17 mouse cellular contexts compared by ENCODE assay signal in genomic region chr19:44808734-44809133, GRCm38 (mm10). TPM values are rescaled to one million over a fixed set of nuclear protein-coding genes. Genes with fewer than 3 reads are reported as not detected.
DNase-seq lines count a peak whose midpoint lies in the region; ATAC-seq and TF ChIP-seq lines count a peak whose summit lies in the region.
"Had no signal": no experiment of that assay in that cellular context is flagged by ENCODE, and none has a peak within 500 bp of the region (broad histone marks: within the 10 kb centered on the region; RNA-seq: fewer than 3 reads in every experiment).

No protein-coding gene starts in this region.

- H3K9ac ChIP-seq in hindbrain, embryonic 11.5 days (ENCODE audit: low read depth, low read length): no peak overlapping the region
- H3K9ac ChIP-seq in hindbrain, postnatal 0 days (replicated peaks; ENCODE audit: low read length): no peak overlapping the region
- H3K9ac ChIP-seq in forebrain, embryonic 13.5 days: no peak overlapping the region; the same call in 1 of the 2 replicates
- 0 out of 2 replicates have a peak overlapping the region, but pooled peaks have one; percentile 26 for H3K9ac ChIP-seq in neural tube, embryonic 13.5 days
- H3K9ac ChIP-seq in stomach, postnatal 0 days (ENCODE audit: low read length): no peak overlapping the region
- H3K9ac ChIP-seq: intestine, embryonic 15.5 days had no signal

- H3K27ac ChIP-seq in hindbrain, embryonic 11.5 days (ENCODE audit: low read depth, low read length): peak overlapping the region; percentile 37
- no peak overlapping the region for H3K27ac ChIP-seq in hindbrain, postnatal 0 days
- no peak overlapping the region for H3K27ac ChIP-seq in forebrain, embryonic 13.5 days
- H3K27ac ChIP-seq in neural tube, embryonic 13.5 days (replicated peaks): 0 out of 2 replicates have a peak overlapping the region, but pooled peaks have one; percentile 42
- no peak overlapping the region for H3K27ac ChIP-seq in stomach, postnatal 0 days (replicated peaks)
- H3K27ac ChIP-seq: intestine, embryonic 15.5 days had no signal

- H3K4me2 ChIP-seq in hindbrain, embryonic 11.5 days (replicated peaks; ENCODE audit: low read depth, low read length): no peak overlapping the region
- no peak overlapping the region for H3K4me2 ChIP-seq in hindbrain, postnatal 0 days (ENCODE audit: low read depth, low read length)
- H3K4me2 ChIP-seq in forebrain, embryonic 13.5 days: peak overlapping the region; percentile 16; the same call in 1 of the 2 replicates
- H3K4me2 ChIP-seq in neural tube, embryonic 13.5 days: no peak overlapping the region
- H3K4me2 ChIP-seq in stomach, postnatal 0 days (replicated peaks; ENCODE audit: low read depth): no peak overlapping the region
- H3K4me2 ChIP-seq: intestine, embryonic 15.5 days had no signal

- no peak for TF ChIP-seq EP300 in stomach, postnatal 0 days (optimal IDR thresholded peaks at IDR 0.05)

- no peaks in the 10 kb centered on the region; the same call in 1 of the 2 replicates for H3K27me3 ChIP-seq in hindbrain, embryonic 11.5 days (ENCODE audit: control insufficient read depth, insufficient read depth, low read length)
- no peaks in the 10 kb centered on the region for H3K27me3 ChIP-seq in hindbrain, postnatal 0 days (ENCODE audit: insufficient read depth, low read length)
- H3K27me3 ChIP-seq in forebrain, embryonic 13.5 days: peaks cover 30% of the 10 kb centered on the region
- no peaks in the 10 kb centered on the region for H3K27me3 ChIP-seq in neural tube, embryonic 13.5 days
- H3K27me3 ChIP-seq in stomach, postnatal 0 days (ENCODE audit: control insufficient read depth, insufficient read depth, low read length): no peaks in the 10 kb centered on the region
- H3K27me3 ChIP-seq: intestine, embryonic 15.5 days had no signal

- H3K36me3 ChIP-seq in hindbrain, embryonic 11.5 days (ENCODE audit: control insufficient read depth, insufficient read depth, low read length): no peaks in the 10 kb centered on the region
- no peaks in the 10 kb centered on the region for H3K36me3 ChIP-seq in hindbrain, postnatal 0 days (ENCODE audit: insufficient read depth, low read length)
- no peaks in the 10 kb centered on the region for H3K36me3 ChIP-seq in forebrain, embryonic 13.5 days (ENCODE audit: poor library complexity, severe bottlenecking)
- H3K36me3 ChIP-seq in neural tube, embryonic 13.5 days: no peaks in the 10 kb centered on the region
- H3K36me3 ChIP-seq in stomach, postnatal 0 days (ENCODE audit: control insufficient read depth, insufficient read depth, low read length): no peaks in the 10 kb centered on the region
- H3K36me3 ChIP-seq: intestine, embryonic 15.5 days had no signal

- 4% methylated on average over 8 of the region's 8 CpGs for WGBS in hindbrain, embryonic 11.5 days
- WGBS in hindbrain, postnatal 0 days: 8% methylated on average over 8 of the region's 8 CpGs
- 2% methylated on average over 8 of the region's 8 CpGs for WGBS in forebrain, embryonic 13.5 days
- 3% methylated on average over 8 of the region's 8 CpGs for WGBS in neural tube, embryonic 13.5 days
- 9% methylated on average over 8 of the region's 8 CpGs for WGBS in stomach, postnatal 0 days

- H3K4me3 ChIP-seq in hindbrain, embryonic 11.5 days (ENCODE audit: low read depth, low read length): no peak overlapping the region
- no peak overlapping the region for H3K4me3 ChIP-seq in hindbrain, postnatal 0 days (ENCODE audit: low read length)
- H3K4me3 ChIP-seq in forebrain, embryonic 13.5 days: no peak overlapping the region
- H3K4me3 ChIP-seq in neural tube, embryonic 13.5 days: no peak overlapping the region
- no peak overlapping the region for H3K4me3 ChIP-seq in stomach, postnatal 0 days (ENCODE audit: low read depth, low read length)
- H3K4me3 ChIP-seq: intestine, embryonic 15.5 days had no signal

- no peaks in the 10 kb centered on the region for H3K9me3 ChIP-seq in hindbrain, embryonic 11.5 days (ENCODE audit: control insufficient read depth, low read length)
- H3K9me3 ChIP-seq in hindbrain, postnatal 0 days (ENCODE audit: low read length): no peaks in the 10 kb centered on the region
- no peaks in the 10 kb centered on the region for H3K9me3 ChIP-seq in forebrain, embryonic 13.5 days (replicated peaks)
- H3K9me3 ChIP-seq in neural tube, embryonic 13.5 days: no peaks in the 10 kb centered on the region
- no peaks in the 10 kb centered on the region for H3K9me3 ChIP-seq in stomach, postnatal 0 days (ENCODE audit: control insufficient read depth, low read length)
- H3K9me3 ChIP-seq: intestine, embryonic 15.5 days had no signal

- TF ChIP-seq CTCF in hindbrain, postnatal 0 days (IDR thresholded peaks at IDR 0.05; ENCODE audit: low read depth): no peak
- TF ChIP-seq CTCF in stomach, postnatal 0 days (IDR thresholded peaks at IDR 0.05; ENCODE audit: low read depth): no peak

- peak; percentile 50 for DNase-seq in hindbrain, embryonic 11.5 days (ENCODE audit: low spot score)
- no peak for DNase-seq in hindbrain, postnatal 0 days (ENCODE audit: low spot score)
- DNase-seq in R1 (ENCODE audit: low read depth, low spot score): peak; percentile 78
- DNase-seq in stomach, postnatal 0 days (ENCODE audit: low spot score): no peak
- DNase-seq in c-Kit-positive CD71-positive TER-119-positive erythroid progenitor cells, embryonic 14.5 days (ENCODE audit: low spot score): no peak
- DNase-seq: adrenal gland, postnatal 14 days; B cell, adult 2 months; gastrocnemius, postnatal 14 days; heart, postnatal 10 days; kidney, postnatal 14 days; right cerebral cortex, adult 18-20 months; thymus, postnatal 36 days had no signal

- peaks cover 2% of the 10 kb centered on the region; the same call in 1 of the 2 replicates for H3K4me1 ChIP-seq in hindbrain, embryonic 11.5 days (replicated peaks; ENCODE audit: control insufficient read depth, insufficient read depth, low read length)
- H3K4me1 ChIP-seq in hindbrain, postnatal 0 days (ENCODE audit: insufficient read depth, low read length): no peaks in the 10 kb centered on the region; the same call in 1 of the 2 replicates
- H3K4me1 ChIP-seq in forebrain, embryonic 13.5 days: peaks cover 14% of the 10 kb centered on the region
- H3K4me1 ChIP-seq in neural tube, embryonic 13.5 days (replicated peaks): peaks cover 26% of the 10 kb centered on the region
- H3K4me1 ChIP-seq in stomach, postnatal 0 days (replicated peaks; ENCODE audit: control insufficient read depth, insufficient read depth): no peaks in the 10 kb centered on the region
- H3K4me1 ChIP-seq: intestine, embryonic 15.5 days had no signal

- 0 out of 2 replicates have a peak, but pooled peaks have one; percentile 51 for ATAC-seq in hindbrain, embryonic 11.5 days (ENCODE audit: low FRiP score)
- ATAC-seq in hindbrain, postnatal 0 days: no peak
- no peak for ATAC-seq in forebrain, embryonic 13.5 days
- no peak for ATAC-seq in neural tube, embryonic 13.5 days (ENCODE audit: low read depth)
- ATAC-seq in stomach, postnatal 0 days (ENCODE audit: low FRiP score, low TSS enrichment): no peak
- ATAC-seq: intestine, embryonic 15.5 days had no signal

RNA-seq across cellular contexts. Expression of gene Pax2, which starts 52.9 kb away (rescaled TPM):
- polyA plus RNA-seq in hindbrain, embryonic 11.5 days (2014; fragmentation: Nextera tagmentation; extraction: Ambion mirVana): 9.3 and 11.1 TPM in 2 replicates
- total RNA-seq in hindbrain, postnatal 0 days (2014; rRNA removed): 8.1 and 9.0 TPM in 2 replicates
- polyA plus RNA-seq in hindbrain, postnatal 0 days (2015; fragmentation: Nextera tagmentation; extraction: Ambion mirVana): 9.6 and 11.2 TPM in 2 replicates
- polyA plus RNA-seq in forebrain, embryonic 13.5 days (2015; fragmentation: Nextera tagmentation; extraction: Ambion mirVana): 0.05 TPM in 1 of 2 replicates, not detected in the other
- polyA plus RNA-seq in neural tube, embryonic 13.5 days (2015; fragmentation: Nextera tagmentation; extraction: Ambion mirVana): 25.2 and 28.2 TPM in 2 replicates
- polyA plus RNA-seq in stomach, postnatal 0 days (2015; fragmentation: Nextera tagmentation; extraction: Ambion mirVana): 0.05 TPM in 1 of 2 replicates, not detected in the other
- total RNA-seq: adrenal gland, postnatal 14 days; gastrocnemius, postnatal 14 days; heart, postnatal 10 days; MEL had no signal
- polyA plus RNA-seq: liver, embryonic 16.5 days had no signal

Comparison
In these comparisons a context has a peak if more than half of its experiments do, and no peak if none do; other contexts are left out.
1. DNase-seq: peak in hindbrain, embryonic 11.5 days (single experiment) and R1 (single experiment); none in hindbrain, postnatal 0 days (single experiment), stomach, postnatal 0 days (single experiment) and c-Kit-positive CD71-positive TER-119-positive erythroid progenitor cells, embryonic 14.5 days (single experiment).
2. H3K27ac ChIP-seq: peak in hindbrain, embryonic 11.5 days (single experiment) and neural tube, embryonic 13.5 days (single experiment); none in hindbrain, postnatal 0 days (single experiment), forebrain, embryonic 13.5 days (single experiment) and stomach, postnatal 0 days (single experiment).